Mouse (Mus musculus) G1E (cell line): ENCODE measurements at regions not wholly inside any gene's neighbourhood (a gene's known extent, or its start where the extent isn't known, plus 50 kb on each side); places are given as distances from the start of the nearest gene placed in this dataset.

Source experiments
- ATAC-seq: 2 replicates; pipeline ENCODE4 v1.8.0; 2016; ENCODE audit warnings: mild to moderate bottlenecking; ENCODE audit not compliant: insufficient number of reproducible peaks, poor library complexity, low FRiP score, severe bottlenecking; ENCODE audit errors: extremely low read depth
- DNase-seq: peaks from one replicate; pipeline ENCODE4 v3.0.0; 2012; ENCODE audit warnings: low spot score
- H3K27me3 ChIP-seq: 2 replicates; pipeline ENCODE4 v1.6.1; 2012; ENCODE audit warnings: mild to moderate bottlenecking, low read length, inconsistent platforms; ENCODE audit not compliant: insufficient read depth
- H3K36me3 ChIP-seq: replicated peaks from 2 replicates; pipeline ENCODE3; 2012; ENCODE audit warnings: mild to moderate bottlenecking, inconsistent platforms
- H3K4me1 ChIP-seq: 2 replicates; pipeline ENCODE4 v1.6.1; 2012; ENCODE audit warnings: low read depth, low read length, inconsistent platforms, mixed read lengths; ENCODE audit not compliant: insufficient read depth
- H3K4me3 ChIP-seq: 2 replicates; pipeline ENCODE4 v1.5.1; 2012; ENCODE audit warnings: low read depth, mild to moderate bottlenecking, inconsistent platforms, low read length, moderate library complexity, mixed read lengths
- H3K9me3 ChIP-seq: replicated peaks from 2 replicates; pipeline ENCODE4 v1.6.1; 2012; ENCODE audit warnings: inconsistent platforms
- CTCF ChIP-seq: IDR thresholded peaks from 2 replicates; pipeline ENCODE4 v1.5.1; 2012; ENCODE audit warnings: low read depth, low read length, inconsistent platforms, mixed read lengths
- GATA1 ChIP-seq: IDR thresholded peaks from 2 replicates; pipeline ENCODE4 v1.6.1; 2012; ENCODE audit warnings: borderline replicate concordance, low read length, inconsistent platforms, mixed read lengths
- GATA2 ChIP-seq: IDR thresholded peaks from 2 replicates; pipeline ENCODE4 v1.6.1; 2012; ENCODE audit warnings: low read depth, low read length, inconsistent platforms, borderline replicate concordance
- POLR2AphosphoS5 ChIP-seq: IDR thresholded peaks from 2 replicates; pipeline ENCODE4 v1.6.1; 2012; ENCODE audit warnings: low read depth, low read length, inconsistent platforms; ENCODE audit not compliant: insufficient replicate concordance
- TAL1 ChIP-seq: conservative IDR thresholded peaks from 2 replicates; pipeline ENCODE4 v1.6.1; 2012; ENCODE audit warnings: low read depth, low read length, inconsistent platforms, mixed read lengths

DNA sequence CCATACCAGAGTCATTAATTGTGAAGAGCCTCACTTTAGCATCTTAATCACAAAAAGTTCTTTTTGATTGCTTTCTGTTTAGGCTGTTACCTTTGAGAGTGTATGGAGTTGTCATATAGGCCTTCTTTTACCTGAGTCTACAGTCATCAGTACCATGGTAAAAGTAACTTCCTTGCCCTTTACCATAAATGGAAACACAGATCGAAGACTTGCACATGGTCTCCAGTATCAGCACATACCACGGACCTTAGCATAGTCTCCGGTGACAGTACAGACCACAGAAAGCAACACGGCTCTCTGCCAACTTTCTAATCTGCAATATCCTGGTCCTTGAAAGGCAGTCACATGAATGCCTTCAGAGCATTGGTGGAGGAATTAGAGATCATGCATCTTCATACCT is 1626.8 kb upstream of the Gm6569 start:
- no peak for TF ChIP-seq POLR2AphosphoS5
- no peak for TF ChIP-seq CTCF
- TF ChIP-seq GATA2: no peak
- TF ChIP-seq TAL1: no peak
- no peak for TF ChIP-seq GATA1
- Histone ChIP-seq H3K4me1 (no peaks in the 10 kb centered on the region), H3K27me3 (no peaks in the 10 kb centered on the region), H3K36me3 (no peaks in the 10 kb centered on the region), H3K9me3 (peaks cover 21% of the 10 kb centered on the region), H3K4me3 (no peak overlapping the region)
- no peak for ATAC-seq
- no peak for DNase-seq

DNA sequence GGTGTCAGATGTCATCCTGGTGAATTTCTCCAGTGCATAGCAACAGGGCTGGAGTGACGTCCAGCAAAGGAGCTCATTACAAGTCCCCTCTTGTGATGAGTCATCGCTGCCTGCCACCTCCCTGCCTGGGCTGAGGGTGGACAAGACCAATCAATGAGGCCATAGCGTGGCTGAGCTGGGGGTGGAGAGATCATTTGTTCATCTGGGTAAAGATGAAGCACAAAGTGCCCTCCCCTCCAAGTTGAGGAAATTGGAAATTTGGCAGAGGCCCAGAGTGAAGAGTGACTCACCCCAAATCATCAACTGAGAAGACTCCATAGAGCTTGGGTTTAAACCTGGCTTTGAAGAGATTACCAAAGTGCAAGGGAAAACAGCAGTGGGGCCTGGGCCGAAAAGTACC is 1626.3 kb upstream of the Gm6569 start:
- TF ChIP-seq POLR2AphosphoS5 (no peak), GATA1 (no peak), CTCF (no peak), TAL1 (no peak), GATA2 (no peak)
- H3K4me3 ChIP-seq: no peak overlapping the region
- H3K27me3 ChIP-seq: no peaks in the 10 kb centered on the region
- DNase-seq (no peak), ATAC-seq (no peak)
- H3K36me3 ChIP-seq: no peaks in the 10 kb centered on the region
- H3K9me3 ChIP-seq: peaks cover 21% of the 10 kb centered on the region
- no peaks in the 10 kb centered on the region for H3K4me1 ChIP-seq

DNA sequence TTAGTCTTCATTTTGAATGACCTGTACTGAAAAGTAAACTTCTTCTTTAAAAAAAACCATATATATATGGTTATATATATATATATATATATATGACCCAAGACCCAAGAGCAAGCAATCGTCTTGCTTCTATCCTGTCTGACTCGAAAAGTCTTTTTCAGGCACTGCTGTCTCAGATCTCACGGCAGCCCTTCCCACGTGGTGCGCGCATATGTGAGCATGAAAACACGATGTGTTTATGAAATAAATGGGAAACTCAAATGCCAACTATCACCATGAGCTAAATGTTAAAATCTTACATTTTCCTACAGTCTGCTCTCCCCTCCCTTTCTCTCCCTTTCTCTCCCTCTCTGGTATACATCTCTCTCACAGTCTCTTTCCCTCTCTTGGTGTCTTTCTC is 1625.4 kb upstream of the Gm6569 start:
- Histone ChIP-seq H3K36me3 (no peaks in the 10 kb centered on the region), H3K9me3 (peaks cover 21% of the 10 kb centered on the region), H3K4me3 (no peak overlapping the region), H3K4me1 (no peaks in the 10 kb centered on the region), H3K27me3 (no peaks in the 10 kb centered on the region)
- ATAC-seq: no peak
- no peak for DNase-seq
- no peak for TF ChIP-seq TAL1
- TF ChIP-seq GATA2: no peak
- no peak for TF ChIP-seq GATA1
- TF ChIP-seq POLR2AphosphoS5: no peak
- no peak for TF ChIP-seq CTCF

- Histone ChIP-seq H3K4me1 (no peaks in the 10 kb centered on the region), H3K4me3 (no peak overlapping the region), H3K9me3 (peaks cover 18% of the 10 kb centered on the region), H3K27me3 (no peaks in the 10 kb centered on the region), H3K36me3 (no peaks in the 10 kb centered on the region)
- no peak for DNase-seq
- ATAC-seq: no peak
- TF ChIP-seq GATA2: no peak
- TF ChIP-seq POLR2AphosphoS5: no peak
- TF ChIP-seq CTCF: no peak
- no peak for TF ChIP-seq GATA1
- no peak for TF ChIP-seq TAL1
These were observed 1616.6 kb upstream of the Gm6569 start for GRCm38 (mm10) chr15:72217731-72218130.

GRCm38 (mm10) chr15:72219985-72220384 is 1614.4 kb upstream of the Gm6569 start:
- H3K9me3 ChIP-seq: peaks cover 21% of the 10 kb centered on the region
- H3K4me1 ChIP-seq: no peaks in the 10 kb centered on the region
- ATAC-seq (no peak), DNase-seq (no peak)
- H3K36me3 ChIP-seq: no peaks in the 10 kb centered on the region
- H3K27me3 ChIP-seq: no peaks in the 10 kb centered on the region
- H3K4me3 ChIP-seq: no peak overlapping the region
- no peak for TF ChIP-seq GATA1
- TF ChIP-seq TAL1: no peak
- TF ChIP-seq CTCF: no peak
- no peak for TF ChIP-seq GATA2
- no peak for TF ChIP-seq POLR2AphosphoS5

DNA sequence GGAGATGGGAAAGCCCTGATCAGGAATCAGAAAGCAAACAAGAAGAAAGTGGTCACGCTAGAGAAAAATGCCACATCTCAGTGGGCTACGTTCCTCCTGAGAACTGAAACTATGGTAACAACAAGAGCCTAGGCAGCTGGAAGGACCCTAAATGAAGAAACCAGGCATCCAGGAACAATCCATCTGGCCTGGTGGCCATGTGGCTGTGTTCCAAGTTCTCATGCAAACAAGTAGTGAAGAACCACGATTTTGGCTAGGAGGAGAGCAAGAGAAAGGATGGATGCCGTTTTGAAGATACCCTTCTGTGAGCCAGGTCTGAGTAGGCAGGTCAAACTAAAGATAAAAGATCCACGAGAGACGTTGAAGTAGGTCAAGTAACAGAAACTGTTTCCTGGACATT is 1613.6 kb upstream of the Gm6569 start:
- peaks cover 24% of the 10 kb centered on the region for H3K9me3 ChIP-seq
- ATAC-seq (no peak), DNase-seq (no peak)
- TF ChIP-seq POLR2AphosphoS5 (no peak), GATA2 (no peak), TAL1 (no peak), GATA1 (no peak), CTCF (no peak)
- H3K4me1 ChIP-seq: no peaks in the 10 kb centered on the region
- no peaks in the 10 kb centered on the region for H3K27me3 ChIP-seq
- no peak overlapping the region for H3K4me3 ChIP-seq
- H3K36me3 ChIP-seq: no peaks in the 10 kb centered on the region

GRCm38 (mm10) chr15:72232355-72232754 is 1602.0 kb upstream of the Gm6569 start:
- DNase-seq (no peak), ATAC-seq (no peak)
- Histone ChIP-seq H3K36me3 (no peaks in the 10 kb centered on the region), H3K9me3 (peaks cover 23% of the 10 kb centered on the region), H3K27me3 (no peaks in the 10 kb centered on the region), H3K4me1 (no peaks in the 10 kb centered on the region), H3K4me3 (no peak overlapping the region)
- no peak for TF ChIP-seq POLR2AphosphoS5
- TF ChIP-seq CTCF: no peak
- TF ChIP-seq GATA2: no peak
- TF ChIP-seq GATA1: no peak
- TF ChIP-seq TAL1: no peak
